Mouse (Mus musculus): ENCODE measurements around the gene Gm17175. TPM values are rescaled to one million over a fixed set of nuclear protein-coding genes. Genes with fewer than 3 reads are reported as not detected.
"Not testable (repeated sequence)": the region's sequence is repeated elsewhere in the genome, so short reads cannot be mapped to it uniquely, and the experiment has no call there.

Gm17175 gene
- not detected in 2 replicates for polyA plus RNA-seq (2016; fragmentation: Nextera tagmentation; extraction: Ambion mirVana)

DNA sequence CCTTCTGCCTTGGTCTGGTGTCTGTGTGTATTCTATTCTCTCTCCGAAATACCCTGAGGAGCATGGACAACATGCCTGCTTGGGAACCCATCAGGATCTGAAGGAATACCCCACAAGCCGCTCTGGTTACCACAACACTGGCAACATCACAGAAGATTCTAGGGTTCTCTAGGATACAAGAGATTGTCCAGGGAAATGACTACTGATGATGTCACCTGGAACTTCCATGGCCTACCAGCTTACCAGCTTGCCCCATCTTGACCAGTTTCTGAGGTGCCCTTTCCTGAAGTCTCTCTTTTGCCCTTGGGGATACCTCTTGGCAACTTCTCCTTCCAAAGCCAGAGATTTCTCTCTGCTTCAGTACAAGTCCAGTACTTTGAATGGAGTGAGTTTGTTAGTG is at the start of gene Gm17175:
Gene Gm17175, minus strand, starts transcription at position 101 of the 400 bp plus-strand sequence.
- H3K4me2 ChIP-seq (replicated peaks); H3K9ac ChIP-seq; H3K9me3 ChIP-seq (replicated peaks); ATAC-seq (ENCODE audit: low FRiP score); H3K4me1 ChIP-seq; H3K27me3 ChIP-seq; H3K4me3 ChIP-seq; H3K27ac ChIP-seq; H3K36me3 ChIP-seq: not testable (repeated sequence)
- 87% methylated on average over 2 of the region's 2 CpGs for WGBS

DNA sequence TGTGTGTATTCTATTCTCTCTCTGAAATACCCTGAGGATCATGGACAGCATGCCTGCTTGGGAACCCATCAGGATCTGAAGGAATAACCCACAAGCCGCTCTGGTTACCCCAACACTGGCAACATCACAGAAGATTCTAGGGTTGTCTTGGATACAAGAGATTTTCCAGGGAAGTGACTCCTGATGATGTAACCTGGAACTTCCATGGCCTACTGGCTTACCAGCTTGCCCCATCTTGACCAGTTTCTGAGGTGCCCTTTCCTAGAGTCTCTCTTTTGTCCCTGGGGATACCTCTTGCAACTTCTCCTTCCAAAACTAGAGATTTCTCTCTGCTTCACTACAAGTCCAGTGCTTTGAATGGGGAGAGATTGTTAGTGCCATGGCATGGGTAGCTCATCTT is 37.3 kb upstream of the Gm17175 start, which contains the start of gene Gm17078:
Gene Gm17078, minus strand, starts transcription at position 101 of the 400 bp plus-strand sequence.
- Histone ChIP-seq H3K4me1 (no peaks in the 10 kb centered on the region), H3K4me3 (no peak within 1 kb of the TSS)
- 86% methylated on average over 1 of the region's 1 CpGs for WGBS

DNA sequence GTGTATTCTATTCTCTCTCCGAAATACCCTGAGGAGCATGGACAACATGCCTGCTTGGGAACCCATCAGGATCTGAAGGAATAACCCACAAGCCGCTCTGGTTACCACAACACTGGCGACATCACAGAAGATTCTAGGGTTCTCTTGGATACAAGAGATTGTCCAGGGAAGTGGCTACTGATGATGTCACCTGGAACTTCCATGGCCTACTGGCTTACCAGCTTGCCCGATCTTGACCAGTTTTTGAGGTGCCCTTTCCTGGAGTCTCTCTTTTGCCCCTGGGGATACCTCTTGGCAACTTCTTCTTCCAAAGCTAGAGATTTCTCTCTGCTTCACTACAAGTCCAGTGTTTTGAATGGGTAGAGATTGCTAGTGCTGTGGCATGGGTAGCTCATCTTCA is 18.2 kb upstream of the Gm17175 start, which contains the start of gene Gm17174:
Gene Gm17174, minus strand, starts transcription at position 101 of the 400 bp plus-strand sequence.
- not testable (repeated sequence) for H3K4me3 ChIP-seq; H3K9me3 ChIP-seq (replicated peaks); H3K4me1 ChIP-seq; H3K36me3 ChIP-seq; H3K27ac ChIP-seq; H3K27me3 ChIP-seq; ATAC-seq (ENCODE audit: low FRiP score); H3K9ac ChIP-seq; H3K4me2 ChIP-seq (replicated peaks)
- 93% methylated on average over 4 of the region's 4 CpGs for WGBS

More for the DNA sequence above, 37.3 kb upstream of the Gm17175 start, which contains the start of gene Gm17078:
- no peak for ATAC-seq (ENCODE audit: low FRiP score)
- H3K36me3 ChIP-seq = no peaks in the 10 kb centered on the region
- H3K27me3 ChIP-seq = no peaks in the 10 kb centered on the region
- no peak within 1 kb of the TSS for H3K9ac ChIP-seq
- H3K4me2 ChIP-seq (replicated peaks) = no peak within 1 kb of the TSS
- H3K9me3 ChIP-seq (replicated peaks) = no peaks in the 10 kb centered on the region
- H3K27ac ChIP-seq = no peak within 1 kb of the TSS

DNA sequence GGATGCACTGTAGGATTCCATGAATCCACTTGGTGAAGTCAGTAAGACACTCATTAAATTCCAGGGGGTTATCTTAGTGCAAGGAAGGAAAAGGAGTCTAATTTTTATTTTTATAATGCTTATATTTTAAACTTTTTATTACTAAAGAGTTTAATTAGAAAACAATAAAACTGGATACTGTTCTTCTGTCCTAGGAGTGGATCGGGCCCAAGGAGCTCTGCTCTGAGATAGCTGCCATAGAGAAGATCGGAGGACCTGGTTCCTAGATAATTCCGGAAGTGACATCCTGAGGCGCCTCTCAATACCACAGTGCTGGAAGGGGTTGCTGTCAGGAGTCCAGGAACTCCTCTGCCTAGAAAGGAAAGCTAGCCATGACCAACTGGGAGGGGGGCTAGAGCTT is 21.4 kb downstream of the Gm17175 start, which contains the start of gene Gm5622:
Gene Gm5622, plus strand, starts transcription at position 301 of the 400 bp plus-strand sequence.
- Histone ChIP-seq H3K4me2 (replicated peaks) (no peak within 1 kb of the TSS), H3K9me3 (replicated peaks) (no peaks in the 10 kb centered on the region), H3K4me3 (no peak within 1 kb of the TSS), H3K9ac (no peak within 1 kb of the TSS), H3K4me1 (no peaks in the 10 kb centered on the region), H3K27ac (no peak within 1 kb of the TSS), H3K27me3 (no peaks in the 10 kb centered on the region), H3K36me3 (no peaks in the 10 kb centered on the region)
- 91% methylated on average over 4 of the region's 4 CpGs for WGBS
- no peak for ATAC-seq (ENCODE audit: low FRiP score)

Other genes starting within 250 kb of the Gm17175 start
- gene Gm7247, start 212.3 kb downstream of the Gm17175 start, polyA plus RNA-seq (2016; fragmentation: Nextera tagmentation; extraction: Ambion mirVana) = not detected in 2 replicates
- not detected in 2 replicates for gene Vmn2r88, start 163.2 kb downstream of the Gm17175 start, polyA plus RNA-seq (2016; fragmentation: Nextera tagmentation; extraction: Ambion mirVana)
- not detected in 2 replicates for gene Vmn2r89, start 122.2 kb downstream of the Gm17175 start, polyA plus RNA-seq (2016; fragmentation: Nextera tagmentation; extraction: Ambion mirVana)
- gene Gm5622, start 21.3 kb downstream of the Gm17175 start, polyA plus RNA-seq (2016; fragmentation: Nextera tagmentation; extraction: Ambion mirVana) = not detected in 2 replicates
- not detected in 2 replicates for gene Gm17174, start 18.1 kb upstream of the Gm17175 start, polyA plus RNA-seq (2016; fragmentation: Nextera tagmentation; extraction: Ambion mirVana)
- not detected in 2 replicates for gene Gm17078, start 37.2 kb upstream of the Gm17175 start, polyA plus RNA-seq (2016; fragmentation: Nextera tagmentation; extraction: Ambion mirVana)
- not detected in 2 replicates for gene Gm4181, start 61.6 kb upstream of the Gm17175 start, polyA plus RNA-seq (2016; fragmentation: Nextera tagmentation; extraction: Ambion mirVana)
- not detected in 2 replicates for gene Gm17079, start 121.4 kb upstream of the Gm17175 start, polyA plus RNA-seq (2016; fragmentation: Nextera tagmentation; extraction: Ambion mirVana)
- gene Gm5800, start 143.1 kb upstream of the Gm17175 start, polyA plus RNA-seq (2016; fragmentation: Nextera tagmentation; extraction: Ambion mirVana) = not detected in 2 replicates
- gene Ang4, start 199.5 kb upstream of the Gm17175 start, polyA plus RNA-seq (2016; fragmentation: Nextera tagmentation; extraction: Ambion mirVana) = not detected in 2 replicates
- gene AY358078, start 226.0 kb upstream of the Gm17175 start, polyA plus RNA-seq (2016; fragmentation: Nextera tagmentation; extraction: Ambion mirVana) = not detected in 2 replicates

Data from hindbrain, embryonic 12.5 days (tissue).